10 mouse cellular contexts compared by ENCODE assay signal in genomic region chr9:61226596-61227384, GRCm38 (mm10).
A peak's percentile ranks its signal among the peaks of the same experiment; 100 is the strongest.
DNase-seq lines count a peak whose midpoint lies in the region; TF ChIP-seq lines count a peak whose summit lies in the region.
"Had no signal": no experiment of that assay in that cellular context is flagged by ENCODE, and none has a peak within 500 bp of the region (broad histone marks: within the 10 kb centered on the region; RNA-seq: fewer than 3 reads in every experiment).

No protein-coding gene starts in this region.

- peak; percentile 19 for DNase-seq in adrenal gland, adult 2 months
- DNase-seq in adrenal gland, adult 8-10 months: no peak
- DNase-seq in layer of hippocampus, adult 2 months (ENCODE audit: low spot score in 2 of 2): peak in 1 of 2 experiments; percentile 17
- no peak for DNase-seq in layer of hippocampus, adult 9-11 months
- DNase-seq in NIH3T3 (ENCODE audit: low read depth): peak; percentile 11
- DNase-seq in mesoderm, embryonic 11.5 days (ENCODE audit: low read depth, low spot score): peak; percentile 43
- no peak for DNase-seq in right cerebral cortex, postnatal 14 days
- no peak for DNase-seq in right cerebral cortex, postnatal 36 days (ENCODE audit: low spot score in 2 of 2)

- H3K4me3 ChIP-seq in layer of hippocampus, adult 2 months: no peak overlapping the region
- H3K4me3 ChIP-seq: myocyte; stomach, embryonic 15.5 days had no signal

- peak; percentile 69 for TF ChIP-seq CTCF in layer of hippocampus, adult 2 months (conservative IDR thresholded peaks at IDR 0.05)

- H3K27ac ChIP-seq in layer of hippocampus, adult 2 months: no peak overlapping the region
- H3K27ac ChIP-seq: stomach, embryonic 15.5 days had no signal

Comparison
In these comparisons a context has a peak if more than half of its experiments do, and no peak if none do; other contexts are left out.
1. DNase-seq: peak in adrenal gland, adult 2 months (single experiment), NIH3T3 (single experiment) and mesoderm, embryonic 11.5 days (single experiment); none in adrenal gland, adult 8-10 months (single experiment), layer of hippocampus, adult 9-11 months (single experiment), right cerebral cortex, postnatal 14 days (single experiment) and right cerebral cortex, postnatal 36 days (0 of 2).